Mouse (Mus musculus) midbrain, embryonic 12.5 days (tissue): ENCODE data around the gene Tmem192. TPM values are rescaled to one million over a fixed set of nuclear protein-coding genes. Genes with fewer than 3 reads are reported as not detected.

Experiments used
- ATAC-seq: fragments of 200-750 bp; cut with Nextera tagmentation; 2 replicates; pipeline ENCODE4 v1.8.0; 2017; ENCODE audit warnings: low read depth, moderate TSS enrichment, moderate library complexity; ENCODE audit not compliant: low FRiP score
- H3K27ac ChIP-seq: fragments of 300-500 bp; sonication (generic); replicated peaks from 2 replicates; pipeline ENCODE4 v1.5.1; 2016; ENCODE audit warnings: mild to moderate bottlenecking
- H3K27me3 ChIP-seq: fragments of 300-500 bp; sonication (generic); 2 replicates; pipeline ENCODE4 v1.6.1; 2016; ENCODE audit warnings: mild to moderate bottlenecking
- H3K36me3 ChIP-seq: fragments of 300-500 bp; sonication (generic); 2 replicates; pipeline ENCODE4 v1.6.1; 2016
- H3K4me1 ChIP-seq: fragments of 300-500 bp; sonication (generic); 2 replicates; pipeline ENCODE4 v1.6.1; 2016
- H3K4me2 ChIP-seq: fragments of 300-500 bp; sonication (generic); replicated peaks from 2 replicates; pipeline ENCODE4 v1.6.1; 2016; ENCODE audit warnings: mild to moderate bottlenecking, moderate library complexity
- H3K4me3 ChIP-seq: fragments of 300-500 bp; sonication (generic); 2 replicates; pipeline ENCODE4 v1.5.1; 2016; ENCODE audit warnings: mild to moderate bottlenecking
- H3K9ac ChIP-seq: fragments of 300-500 bp; sonication (generic); replicated peaks from 2 replicates; pipeline ENCODE4 v1.6.1; 2016; ENCODE audit warnings: mild to moderate bottlenecking, moderate library complexity
- H3K9me3 ChIP-seq: fragments of 300-500 bp; sonication (generic); 2 replicates; pipeline ENCODE4 v1.6.1; 2016; ENCODE audit warnings: mild to moderate bottlenecking
- WGBS: fragments of 180-500 bp; shearing (Covaris S2); methylation state at CpG from one replicate; pipeline ENCODE4 v1.1.7; 2016; 5-methylcytosine and 5-hydroxymethylcytosine counted together
- polyA plus RNA-seq: library from polyadenylated mRNA; unstranded; fragments of >200 nt; fragmentation: Nextera tagmentation; extraction: Ambion mirVana; gene quantifications from 2 replicates; pipeline ENCODE4 v1.2.1, GENCODE M21; 2016

The Tmem192 gene
- polyA plus RNA-seq, result 15.3 and 15.8 TPM in 2 replicates

GRCm38 (mm10) chr8:64946820-64947697 lies at the start of gene Tmem192:
Gene Tmem192 (plus strand): TSS chr8:64947185.
- Histone ChIP-seq H3K4me3 (peak within 1 kb of the TSS; percentile 80), H3K36me3 (no peaks in the 10 kb centered on the region), H3K9ac (peak within 1 kb of the TSS; percentile 60), H3K27me3 (peaks cover 10% of the 10 kb centered on the region), H3K4me2 (peak within 1 kb of the TSS; percentile 60), H3K27ac (peak within 1 kb of the TSS; percentile 69), H3K9me3 (no peaks in the 10 kb centered on the region), H3K4me1 (0 out of 2 replicates have a peak, but pooled peaks cover 5% of the 10 kb centered on the region)
- WGBS, result 2% methylated on average over 72 of the region's 73 CpGs
- ATAC-seq, result peak; percentile 95

DNA sequence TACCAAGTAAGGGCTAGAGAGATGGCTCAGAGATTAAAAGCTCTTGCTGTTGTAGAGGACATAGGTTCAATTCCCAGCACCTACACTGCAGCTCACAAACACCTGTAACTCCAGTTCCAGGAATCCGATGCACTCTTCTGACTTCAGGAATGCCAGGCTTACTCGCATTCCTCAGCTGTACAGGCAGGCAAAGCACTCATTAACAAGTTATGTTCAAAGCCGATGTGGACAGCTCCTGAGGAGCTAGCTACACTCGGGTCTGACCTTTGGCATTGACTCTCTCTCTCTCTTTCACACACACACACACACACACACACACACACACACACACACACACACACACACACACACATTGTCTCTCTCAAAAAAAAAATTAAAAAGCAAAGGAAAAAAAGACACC lies 48.3 kb upstream of the Tmem192 start:
- Histone ChIP-seq H3K9ac (no peak overlapping the region), H3K9me3 (no peaks in the 10 kb centered on the region), H3K4me2 (no peak overlapping the region), H3K36me3 (no peaks in the 10 kb centered on the region), H3K27me3 (no peaks in the 10 kb centered on the region), H3K4me3 (no peak overlapping the region), H3K4me1 (no peaks in the 10 kb centered on the region), H3K27ac (no peak overlapping the region)
- WGBS, result 42% methylated on average over 4 of the region's 4 CpGs
- no peak for ATAC-seq

GRCm38 (mm10) chr8:64900645-64901044 lies 46.3 kb upstream of the Tmem192 start:
- Histone ChIP-seq H3K27ac (no peak overlapping the region), H3K9ac (no peak overlapping the region), H3K27me3 (no peaks in the 10 kb centered on the region), H3K36me3 (no peaks in the 10 kb centered on the region), H3K4me2 (no peak overlapping the region), H3K4me3 (no peak overlapping the region), H3K9me3 (no peaks in the 10 kb centered on the region), H3K4me1 (no peaks in the 10 kb centered on the region)
- 81% methylated on average over 3 of the region's 3 CpGs for WGBS
- ATAC-seq, result no peak

DNA sequence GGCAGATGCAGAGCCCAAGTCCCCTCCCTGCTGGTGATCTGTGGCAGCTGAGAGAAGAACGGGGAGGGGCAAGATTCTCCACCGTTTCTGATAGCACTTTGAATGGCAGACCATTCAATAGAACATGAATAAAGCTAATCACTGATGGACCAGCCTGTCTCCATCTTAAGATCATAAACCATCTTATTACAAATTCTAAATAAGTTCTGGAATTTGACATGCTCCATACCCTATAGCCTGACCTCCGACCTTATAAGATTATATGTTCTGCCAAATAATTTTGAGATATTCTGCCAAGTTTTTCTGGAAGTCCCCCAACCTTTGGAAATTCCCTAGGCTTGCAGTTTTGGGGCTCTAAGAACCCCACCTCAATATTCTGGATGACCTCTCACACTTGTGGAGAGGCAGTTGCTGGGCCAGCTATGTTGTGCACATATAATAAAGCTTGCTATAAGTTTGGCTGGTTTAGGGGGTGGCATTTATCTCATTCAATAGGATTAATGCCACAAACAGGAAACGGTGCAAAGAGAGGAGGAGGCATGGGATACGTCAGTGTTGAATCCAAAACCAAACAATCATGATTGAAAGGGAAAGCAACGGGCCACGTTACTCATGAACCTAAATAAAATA lies 45.3 kb upstream of the Tmem192 start:
- WGBS, result 63% methylated on average over 7 of the region's 7 CpGs
- no peak overlapping the region for H3K27ac ChIP-seq
- no peaks in the 10 kb centered on the region for H3K36me3 ChIP-seq
- no peak overlapping the region for H3K4me2 ChIP-seq
- no peaks in the 10 kb centered on the region for H3K27me3 ChIP-seq
- no peaks in the 10 kb centered on the region for H3K9me3 ChIP-seq
- no peak overlapping the region for H3K4me3 ChIP-seq
- H3K9ac ChIP-seq, result no peak overlapping the region
- H3K4me1 ChIP-seq, result no peaks in the 10 kb centered on the region
- ATAC-seq, result no peak

DNA sequence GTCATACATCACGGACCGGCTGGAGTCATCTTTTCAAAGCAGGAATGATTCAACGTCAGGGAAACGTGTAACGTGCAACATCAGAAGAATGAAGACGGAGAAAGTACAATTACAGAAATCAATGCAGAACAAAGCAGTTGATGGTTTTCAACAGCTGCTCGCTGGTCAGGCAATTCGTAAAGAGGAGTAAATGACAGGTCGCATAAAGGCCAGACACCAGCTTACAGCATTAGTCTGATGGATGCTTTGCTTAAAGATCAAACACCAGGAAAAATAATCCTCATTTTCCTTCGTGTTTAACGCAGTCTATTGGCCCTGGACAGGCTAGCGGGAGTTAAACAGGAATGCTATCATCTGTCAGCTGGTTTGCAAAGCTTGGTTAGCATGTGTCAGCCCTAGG lies 44.8 kb upstream of the Tmem192 start:
- no peak overlapping the region for H3K4me2 ChIP-seq
- H3K4me3 ChIP-seq, result no peak overlapping the region
- no peak overlapping the region for H3K9ac ChIP-seq
- H3K27me3 ChIP-seq, result no peaks in the 10 kb centered on the region
- ATAC-seq, result no peak
- no peaks in the 10 kb centered on the region for H3K4me1 ChIP-seq
- no peaks in the 10 kb centered on the region for H3K36me3 ChIP-seq
- H3K9me3 ChIP-seq, result no peaks in the 10 kb centered on the region
- H3K27ac ChIP-seq, result no peak overlapping the region
- 68% methylated on average over 12 of the region's 12 CpGs for WGBS

- H3K4me2 ChIP-seq, result no peak overlapping the region
- no peak overlapping the region for H3K9ac ChIP-seq
- ATAC-seq, result no peak; the same call in 1 of the 2 replicates
- H3K36me3 ChIP-seq, result no peaks in the 10 kb centered on the region
- no peak overlapping the region for H3K4me3 ChIP-seq
- WGBS, result 62% methylated on average over 3 of the region's 3 CpGs
- no peak overlapping the region for H3K27ac ChIP-seq
- no peaks in the 10 kb centered on the region for H3K4me1 ChIP-seq
- H3K27me3 ChIP-seq, result no peaks in the 10 kb centered on the region
- no peaks in the 10 kb centered on the region for H3K9me3 ChIP-seq
Measured at GRCm38 (mm10) chr8:64903778-64904177, 43.2 kb upstream of the Tmem192 start.

- no peaks in the 10 kb centered on the region for H3K27me3 ChIP-seq
- no peak overlapping the region for H3K4me2 ChIP-seq
- H3K4me1 ChIP-seq, result no peaks in the 10 kb centered on the region
- no peak for ATAC-seq
- no peak overlapping the region for H3K9ac ChIP-seq
- H3K4me3 ChIP-seq, result no peak overlapping the region
- H3K27ac ChIP-seq, result no peak overlapping the region
- no peaks in the 10 kb centered on the region for H3K9me3 ChIP-seq
- no peaks in the 10 kb centered on the region for H3K36me3 ChIP-seq
- 90% methylated on average over 2 of the region's 2 CpGs for WGBS
Measured at GRCm38 (mm10) chr8:64910026-64910425, 37.0 kb upstream of the Tmem192 start.

DNA sequence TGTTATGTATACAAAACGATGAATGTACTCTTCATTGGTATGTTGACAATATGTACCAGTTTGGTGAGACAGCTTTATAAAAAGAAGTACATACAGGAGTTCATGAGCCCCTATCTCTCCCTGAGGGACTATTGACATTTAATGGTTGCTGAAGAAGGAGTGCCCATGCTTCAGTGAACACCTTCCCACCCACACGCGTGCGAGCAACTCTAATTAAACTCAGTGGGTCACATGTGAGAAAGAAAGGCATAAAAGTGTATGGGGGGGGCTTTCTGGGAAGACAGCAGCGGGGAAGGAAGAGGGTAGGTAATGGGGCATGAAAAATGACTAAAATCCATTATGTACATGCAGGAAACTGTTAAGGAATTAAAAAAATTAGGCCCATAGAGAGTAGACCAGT lies 30.2 kb upstream of the Tmem192 start:
- no peaks in the 10 kb centered on the region for H3K9me3 ChIP-seq
- 78% methylated on average over 5 of the region's 5 CpGs for WGBS
- no peak overlapping the region for H3K9ac ChIP-seq
- H3K36me3 ChIP-seq, result no peaks in the 10 kb centered on the region
- no peaks in the 10 kb centered on the region for H3K27me3 ChIP-seq
- 0 out of 2 replicates have a peak, but pooled peaks cover 5% of the 10 kb centered on the region for H3K4me1 ChIP-seq
- ATAC-seq, result no peak
- no peak overlapping the region for H3K4me3 ChIP-seq
- H3K4me2 ChIP-seq, result no peak overlapping the region
- no peak overlapping the region for H3K27ac ChIP-seq

- H3K36me3 ChIP-seq, result no peaks in the 10 kb centered on the region
- 78% methylated on average over 3 of the region's 3 CpGs for WGBS
- ATAC-seq, result no peak
- H3K9me3 ChIP-seq, result no peaks in the 10 kb centered on the region
- 0 out of 2 replicates have a peak, but pooled peaks cover 6% of the 10 kb centered on the region for H3K4me1 ChIP-seq
- H3K9ac ChIP-seq, result no peak overlapping the region
- H3K27me3 ChIP-seq, result no peaks in the 10 kb centered on the region
- H3K27ac ChIP-seq, result no peak overlapping the region
- H3K4me3 ChIP-seq, result no peak overlapping the region
- no peak overlapping the region for H3K4me2 ChIP-seq
Measured at GRCm38 (mm10) chr8:64923329-64923728, 23.7 kb upstream of the Tmem192 start.

GRCm38 (mm10) chr8:64925762-64926161 lies 21.2 kb upstream of the Tmem192 start:
- no peaks in the 10 kb centered on the region for H3K27me3 ChIP-seq
- H3K36me3 ChIP-seq, result no peaks in the 10 kb centered on the region
- no peak for ATAC-seq
- no peaks in the 10 kb centered on the region for H3K9me3 ChIP-seq
- no peak overlapping the region for H3K4me2 ChIP-seq
- WGBS, result 92% methylated on average over 4 of the region's 4 CpGs
- H3K9ac ChIP-seq, result no peak overlapping the region
- H3K4me3 ChIP-seq, result no peak overlapping the region
- H3K4me1 ChIP-seq, result peaks cover 6% of the 10 kb centered on the region; the same call in 1 of the 2 replicates
- H3K27ac ChIP-seq, result no peak overlapping the region

DNA sequence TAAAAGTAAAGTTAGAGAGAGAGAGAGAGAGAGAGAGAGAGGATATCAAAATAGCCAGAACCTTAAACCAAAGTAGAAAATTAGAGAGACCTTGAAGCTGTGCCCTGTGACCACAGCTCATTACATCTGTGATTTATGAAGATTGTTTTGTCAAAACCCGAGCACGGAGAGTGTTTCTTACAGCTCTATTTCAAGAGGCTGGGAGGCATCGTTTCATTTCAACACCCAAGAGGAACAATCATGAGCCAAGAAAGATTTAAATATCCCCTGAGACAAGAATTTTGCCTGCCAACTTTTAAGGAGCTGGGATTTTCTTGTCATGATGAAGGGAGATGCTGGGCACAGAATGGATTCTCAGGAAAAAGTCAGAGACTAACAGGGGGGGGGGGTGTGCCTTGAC lies 20.6 kb upstream of the Tmem192 start:
- Histone ChIP-seq H3K4me1 (peaks cover 6% of the 10 kb centered on the region; the same call in 1 of the 2 replicates), H3K9me3 (no peaks in the 10 kb centered on the region), H3K27me3 (no peaks in the 10 kb centered on the region), H3K4me3 (no peak overlapping the region), H3K4me2 (no peak overlapping the region), H3K27ac (no peak overlapping the region), H3K36me3 (no peaks in the 10 kb centered on the region), H3K9ac (no peak overlapping the region)
- ATAC-seq, result no peak
- 79% methylated on average over 3 of the region's 3 CpGs for WGBS

DNA sequence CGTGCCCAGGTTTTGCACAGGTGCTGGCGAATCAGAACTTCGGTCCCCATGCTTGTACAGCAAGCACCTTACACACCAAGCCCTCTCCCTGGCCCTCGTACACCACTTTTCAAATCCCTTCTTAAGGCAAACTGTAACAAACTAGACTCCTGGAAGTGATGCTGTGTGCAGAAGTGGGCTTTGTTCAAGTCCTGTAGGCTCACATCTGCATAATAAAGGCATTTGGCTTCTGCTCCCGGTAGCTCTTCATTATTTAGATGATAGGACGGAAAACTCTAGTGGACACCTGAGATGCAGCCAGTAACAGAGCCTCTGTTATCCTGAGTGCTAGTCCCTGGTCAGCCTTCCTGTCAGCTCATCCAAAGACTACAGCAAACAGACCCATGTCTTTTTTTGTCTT lies 18.0 kb upstream of the Tmem192 start:
- Histone ChIP-seq H3K36me3 (no peaks in the 10 kb centered on the region), H3K9ac (no peak overlapping the region), H3K9me3 (no peaks in the 10 kb centered on the region), H3K4me1 (no peaks in the 10 kb centered on the region; the same call in 1 of the 2 replicates), H3K4me3 (no peak overlapping the region), H3K27me3 (no peaks in the 10 kb centered on the region), H3K4me2 (no peak overlapping the region), H3K27ac (no peak overlapping the region)
- WGBS, result 80% methylated on average over 6 of the region's 6 CpGs
- no peak for ATAC-seq
